Mouse (Mus musculus): ENCODE results near the gene Ttc37. TPM values are rescaled to one million over a fixed set of nuclear protein-coding genes. Genes with fewer than 3 reads are reported as not detected.

Ttc37 gene
- polyA plus RNA-seq, 1 experiment, result 8.6 TPM

DNA sequence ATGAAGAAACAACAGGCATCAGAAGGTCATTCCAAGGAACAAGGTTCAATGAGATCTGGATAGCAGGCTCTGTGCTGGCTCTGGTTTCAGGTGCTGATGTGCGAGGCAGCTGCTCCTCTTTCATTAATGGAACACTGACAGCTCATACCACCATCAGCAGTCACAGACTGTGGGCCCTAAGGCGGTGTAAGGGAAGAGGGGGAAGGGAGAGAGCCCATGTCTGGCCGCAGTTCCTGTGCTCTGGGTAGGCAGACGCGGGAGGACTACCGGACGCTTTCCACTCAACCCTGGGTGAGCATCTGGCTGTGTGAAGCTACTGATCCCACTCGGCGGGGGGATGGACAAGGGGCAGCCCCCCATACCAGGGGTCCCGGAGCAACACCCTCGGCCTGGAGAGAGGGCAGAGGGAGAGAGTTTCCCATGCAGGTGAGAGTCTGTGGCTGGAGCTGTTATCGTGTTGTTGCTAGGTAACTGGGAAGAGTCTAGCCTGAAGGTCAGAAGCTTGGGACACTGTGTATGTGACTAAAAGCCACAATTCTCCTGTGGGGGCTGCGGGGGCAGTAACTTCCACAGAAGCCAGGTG, 34.1 kb upstream of the Ttc37 start:
- TF ChIP-seq POLR2A (IDR thresholded peaks at IDR 0.05; ENCODE audit: borderline replicate concordance, low read depth, low read length) (no peak), CTCF (IDR thresholded peaks at IDR 0.05; ENCODE audit: low read depth, low read length) (no peak)
- 0 out of 2 replicates have a peak, but pooled peaks cover 2% of the 10 kb centered on the region for H3K4me1 ChIP-seq (ENCODE audit: control insufficient read depth, insufficient read depth, low read length)
- H3K27ac ChIP-seq (ENCODE audit: insufficient read depth, low read depth, low read length), result no peak overlapping the region
- H3K4me3 ChIP-seq (ENCODE audit: insufficient read depth, low read length), result no peak overlapping the region

DNA sequence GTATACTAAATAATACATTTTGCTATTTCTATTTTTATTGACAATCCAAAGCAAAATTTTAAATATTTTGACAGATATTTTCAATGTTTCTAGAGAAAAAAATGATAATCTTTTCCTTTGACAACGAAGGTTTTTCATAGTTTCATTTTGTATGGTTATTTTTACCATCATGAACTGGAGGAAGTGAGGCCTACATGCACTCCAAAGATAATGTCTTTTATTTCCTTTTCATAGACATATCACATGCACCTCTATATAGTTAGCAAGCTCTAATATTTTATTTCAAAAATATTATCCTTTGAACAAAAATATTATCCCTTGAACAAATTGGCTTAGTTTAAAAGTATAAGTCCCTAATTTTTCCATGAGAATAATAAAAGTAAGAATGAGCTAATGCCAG, 24.2 kb upstream of the Ttc37 start:
- TF ChIP-seq POLR2A (IDR thresholded peaks at IDR 0.05; ENCODE audit: borderline replicate concordance, low read depth, low read length) (no peak), CTCF (IDR thresholded peaks at IDR 0.05; ENCODE audit: low read depth, low read length) (no peak)
- H3K27ac ChIP-seq (ENCODE audit: insufficient read depth, low read depth, low read length), result no peak overlapping the region
- no peaks in the 10 kb centered on the region for H3K4me1 ChIP-seq (ENCODE audit: control insufficient read depth, insufficient read depth, low read length)
- H3K4me3 ChIP-seq (ENCODE audit: insufficient read depth, low read length), result no peak overlapping the region

DNA sequence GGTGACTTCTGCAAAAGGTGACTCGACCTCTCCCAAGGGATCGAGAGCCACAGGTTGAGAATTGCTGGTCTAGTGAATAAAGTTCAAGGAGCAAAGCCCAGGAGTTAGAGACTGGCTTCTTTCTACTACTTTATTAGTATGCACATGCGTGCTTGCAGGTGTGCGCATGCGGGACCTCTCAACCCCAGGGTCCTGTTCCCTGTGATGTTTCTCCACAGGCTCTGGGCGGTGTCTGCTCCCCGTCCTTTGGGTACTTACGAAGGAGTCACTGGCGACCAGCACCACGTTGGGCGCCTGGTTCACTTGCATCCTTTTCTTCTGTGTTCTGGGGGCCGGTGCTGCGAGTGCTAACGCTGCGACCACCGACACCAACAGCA, 430 bp upstream of the Ttc37 start:
- Histone ChIP-seq H3K4me1 (ENCODE audit: control insufficient read depth, insufficient read depth, low read length) (peaks cover 8% of the 10 kb centered on the region), H3K27ac (ENCODE audit: insufficient read depth, low read depth, low read length) (peak overlapping the region; percentile 73), H3K4me3 (ENCODE audit: insufficient read depth, low read length) (peak overlapping the region; percentile 77)
- no peak for TF ChIP-seq POLR2A (IDR thresholded peaks at IDR 0.05; ENCODE audit: borderline replicate concordance, low read depth, low read length)
- no peak for TF ChIP-seq CTCF (IDR thresholded peaks at IDR 0.05; ENCODE audit: low read depth, low read length)

DNA sequence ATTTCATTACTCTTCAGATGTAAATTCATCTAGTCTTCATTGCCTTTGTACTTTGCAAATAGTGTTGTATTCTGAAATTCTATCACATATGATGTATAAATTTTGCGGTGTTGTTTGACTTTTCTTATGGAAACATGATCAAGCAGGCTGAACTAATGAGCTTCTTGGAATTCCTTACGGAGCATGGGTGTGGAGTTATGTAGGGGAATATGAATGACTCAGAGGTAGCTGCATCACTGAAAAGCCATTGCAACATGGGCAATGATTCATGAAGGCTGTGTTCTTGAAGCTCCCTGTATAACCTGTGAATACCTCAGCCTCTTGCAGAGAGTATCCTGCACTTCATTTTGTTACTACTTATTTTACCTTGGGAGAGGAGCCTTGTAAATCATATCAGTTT, 3.5 kb downstream of the Ttc37 start:
- Histone ChIP-seq H3K4me1 (ENCODE audit: control insufficient read depth, insufficient read depth, low read length) (peaks cover 8% of the 10 kb centered on the region), H3K27ac (ENCODE audit: insufficient read depth, low read depth, low read length) (no peak overlapping the region), H3K4me3 (ENCODE audit: insufficient read depth, low read length) (no peak overlapping the region)
- TF ChIP-seq CTCF (IDR thresholded peaks at IDR 0.05; ENCODE audit: low read depth, low read length) (no peak), POLR2A (IDR thresholded peaks at IDR 0.05; ENCODE audit: borderline replicate concordance, low read depth, low read length) (no peak)

DNA sequence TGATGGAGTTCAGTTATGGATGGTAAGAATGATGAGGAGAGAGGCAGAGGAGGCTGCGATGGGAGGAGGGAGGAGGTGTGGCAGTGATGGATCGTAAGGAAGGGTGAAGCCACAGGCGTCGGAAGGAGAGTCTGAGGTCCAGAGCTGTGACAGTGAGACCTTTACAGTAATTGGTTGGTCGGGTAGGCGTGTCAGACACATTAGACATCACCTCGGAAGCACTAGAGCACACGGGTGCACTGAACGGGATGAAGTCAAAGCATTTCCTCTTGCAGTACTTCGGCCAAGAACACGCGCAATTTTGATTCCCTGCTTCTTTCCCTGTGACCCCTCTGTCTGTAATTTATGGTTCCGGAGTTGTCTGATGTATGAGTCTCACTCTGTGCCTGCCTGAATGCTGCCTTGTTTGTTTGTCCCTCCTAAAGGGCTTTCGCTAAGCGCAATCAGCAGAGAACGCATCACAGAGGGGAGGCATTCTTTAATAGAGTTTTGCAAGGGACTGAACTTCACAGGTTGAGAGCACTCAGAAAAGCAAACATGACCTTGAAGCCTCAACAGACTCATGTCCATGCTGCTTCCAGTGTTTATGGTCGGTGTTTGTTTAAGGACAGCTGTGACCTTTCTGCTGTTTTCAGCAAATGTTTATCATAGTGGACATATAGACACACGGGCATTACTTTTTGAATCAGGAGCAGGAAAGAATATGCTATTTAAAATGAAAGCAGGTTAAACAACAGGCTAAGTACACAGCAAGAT, 10.7 kb downstream of the Ttc37 start:
- Histone ChIP-seq H3K27ac (ENCODE audit: insufficient read depth, low read depth, low read length) (no peak overlapping the region), H3K4me3 (ENCODE audit: insufficient read depth, low read length) (no peak overlapping the region), H3K4me1 (ENCODE audit: control insufficient read depth, insufficient read depth, low read length) (no peaks in the 10 kb centered on the region)
- no peak for TF ChIP-seq CTCF (IDR thresholded peaks at IDR 0.05; ENCODE audit: low read depth, low read length)

DNA sequence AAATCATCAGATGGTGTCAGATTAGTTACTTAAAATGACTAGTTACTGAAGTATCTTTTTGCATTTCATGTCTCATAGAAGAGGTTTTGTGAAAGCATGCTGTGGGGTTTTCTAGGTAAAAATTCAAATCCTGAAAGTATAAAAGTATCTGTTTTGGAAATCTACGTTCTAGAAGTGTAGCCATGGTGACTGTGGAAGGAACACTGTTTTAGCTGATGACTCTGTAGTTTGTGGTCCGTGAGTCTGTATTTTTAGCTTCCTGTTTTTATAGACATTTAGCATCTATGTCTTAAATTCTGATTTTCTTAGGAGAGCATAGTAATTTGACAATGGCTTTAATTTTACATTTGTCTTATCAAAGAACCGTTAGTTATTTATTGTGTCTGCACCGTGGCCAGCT, 30.3 kb downstream of the Ttc37 start:
- Histone ChIP-seq H3K4me1 (ENCODE audit: control insufficient read depth, insufficient read depth, low read length) (peaks cover 3% of the 10 kb centered on the region; the same call in 1 of the 2 replicates), H3K27ac (ENCODE audit: insufficient read depth, low read depth, low read length) (no peak overlapping the region), H3K4me3 (ENCODE audit: insufficient read depth, low read length) (no peak overlapping the region)
- TF ChIP-seq CTCF (IDR thresholded peaks at IDR 0.05; ENCODE audit: low read depth, low read length) (no peak), POLR2A (IDR thresholded peaks at IDR 0.05; ENCODE audit: borderline replicate concordance, low read depth, low read length) (no peak)

DNA sequence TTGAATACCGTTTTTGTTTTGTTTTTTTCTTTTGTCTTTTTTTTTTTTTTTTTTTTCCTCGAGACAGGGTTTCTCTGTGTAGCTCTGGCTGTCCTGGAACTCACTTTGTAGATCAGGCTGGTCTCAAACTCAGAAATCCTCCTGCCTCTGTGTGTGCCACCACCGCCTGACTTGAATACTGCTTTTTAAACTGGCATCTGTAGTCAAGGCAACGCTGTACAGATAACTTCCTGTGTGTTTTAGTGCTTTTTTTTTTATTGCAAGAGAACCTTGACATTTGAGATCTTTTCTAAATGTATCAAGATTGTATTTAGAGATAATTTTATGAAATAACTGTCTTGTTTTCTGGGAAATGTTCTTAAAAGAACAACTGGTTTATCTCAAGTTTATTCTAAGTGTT, 33.9 kb downstream of the Ttc37 start:
- peaks cover 3% of the 10 kb centered on the region; the same call in 1 of the 2 replicates for H3K4me1 ChIP-seq (ENCODE audit: control insufficient read depth, insufficient read depth, low read length)
- H3K4me3 ChIP-seq (ENCODE audit: insufficient read depth, low read length), result no peak overlapping the region
- H3K27ac ChIP-seq (ENCODE audit: insufficient read depth, low read depth, low read length), result no peak overlapping the region
- no peak for TF ChIP-seq POLR2A (IDR thresholded peaks at IDR 0.05; ENCODE audit: borderline replicate concordance, low read depth, low read length)
- TF ChIP-seq CTCF (IDR thresholded peaks at IDR 0.05; ENCODE audit: low read depth, low read length), result no peak

DNA sequence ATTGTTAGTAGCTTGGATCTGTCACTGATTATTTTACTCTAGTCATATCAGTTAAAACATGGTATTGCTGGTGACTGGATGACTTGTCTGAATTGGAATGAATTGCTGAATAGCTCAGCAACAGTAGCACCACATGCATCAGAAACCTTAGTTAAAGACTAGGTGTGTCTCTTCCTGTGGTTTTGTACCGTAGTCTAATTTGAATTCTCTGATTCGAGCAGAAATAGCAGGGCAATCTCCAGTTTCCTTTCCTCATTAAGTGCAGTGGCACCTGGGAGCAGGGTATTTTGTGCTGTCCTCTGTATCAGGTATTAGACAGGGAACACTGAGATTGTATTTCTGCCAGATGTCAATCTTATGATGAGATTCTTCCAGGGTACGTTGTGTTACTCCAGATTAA, 40.3 kb downstream of the Ttc37 start:
- Histone ChIP-seq H3K4me1 (ENCODE audit: control insufficient read depth, insufficient read depth, low read length) (no peaks in the 10 kb centered on the region), H3K4me3 (ENCODE audit: insufficient read depth, low read length) (no peak overlapping the region), H3K27ac (ENCODE audit: insufficient read depth, low read depth, low read length) (no peak overlapping the region)
- TF ChIP-seq CTCF (IDR thresholded peaks at IDR 0.05; ENCODE audit: low read depth, low read length) (no peak), POLR2A (IDR thresholded peaks at IDR 0.05; ENCODE audit: borderline replicate concordance, low read depth, low read length) (no peak)

DNA sequence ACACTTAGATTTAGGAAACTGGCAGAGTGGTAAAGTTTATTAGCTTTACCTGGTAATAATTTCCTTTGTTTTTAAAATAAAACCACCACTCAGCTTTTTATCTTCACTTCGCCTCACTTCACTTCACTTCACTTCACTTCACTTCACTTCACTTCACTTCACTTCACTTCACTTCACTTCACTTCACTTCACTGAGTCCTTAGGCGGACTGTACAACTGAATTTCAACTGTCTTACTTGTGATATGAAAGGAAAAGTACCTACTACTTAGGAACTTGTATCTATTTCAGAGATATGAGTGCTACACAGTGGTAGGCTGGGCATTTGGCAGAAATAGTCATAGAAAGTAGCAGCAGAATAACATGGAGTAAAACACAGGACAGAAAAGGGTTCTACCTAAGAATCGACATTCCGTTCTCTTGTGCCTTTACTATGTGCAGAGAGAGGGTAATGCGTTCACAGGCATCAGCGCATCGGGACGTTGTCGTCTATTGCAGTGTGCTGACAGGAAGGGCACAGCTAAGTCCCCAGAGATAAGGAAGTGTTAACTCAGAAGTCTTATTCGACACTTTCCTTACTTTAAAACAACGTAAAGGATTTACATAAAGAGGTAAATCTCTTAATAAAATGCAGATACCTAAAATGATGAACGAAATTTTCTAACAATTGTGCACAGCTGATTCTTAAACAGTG, 42.7 kb downstream of the Ttc37 start:
- no peak for TF ChIP-seq POLR2A (IDR thresholded peaks at IDR 0.05; ENCODE audit: borderline replicate concordance, low read depth, low read length)
- no peak for TF ChIP-seq CTCF (IDR thresholded peaks at IDR 0.05; ENCODE audit: low read depth, low read length)

DNA sequence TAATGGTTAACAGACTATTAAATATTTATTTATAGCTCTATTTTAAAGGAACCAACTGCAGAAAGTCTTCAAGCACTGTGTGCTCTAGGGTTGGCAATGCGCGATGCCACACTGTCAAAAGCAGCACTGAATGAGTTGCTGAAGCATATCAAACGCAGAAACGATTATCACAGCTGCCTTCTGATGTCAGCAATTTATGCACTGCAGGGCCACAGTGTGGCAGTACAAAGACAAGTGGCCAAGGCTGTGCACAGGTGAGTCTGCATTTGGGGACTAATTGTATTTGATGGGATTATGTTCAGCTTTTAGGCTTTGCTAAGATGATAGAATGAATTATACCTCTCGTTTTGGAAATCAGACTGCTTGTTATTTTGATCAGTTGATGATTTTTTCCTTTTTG, 51.9 kb downstream of the Ttc37 start:
- H3K4me3 ChIP-seq (ENCODE audit: insufficient read depth, low read length), result no peak overlapping the region
- no peak for TF ChIP-seq POLR2A (IDR thresholded peaks at IDR 0.05; ENCODE audit: borderline replicate concordance, low read depth, low read length)
- no peak for TF ChIP-seq CTCF (IDR thresholded peaks at IDR 0.05; ENCODE audit: low read depth, low read length)
- H3K4me1 ChIP-seq (ENCODE audit: control insufficient read depth, insufficient read depth, low read length), result 0 out of 2 replicates have a peak, but pooled peaks cover 2% of the 10 kb centered on the region
- H3K27ac ChIP-seq (ENCODE audit: insufficient read depth, low read depth, low read length), result no peak overlapping the region

More for the DNA sequence above, 42.7 kb downstream of the Ttc37 start:
- Histone ChIP-seq H3K27ac (ENCODE audit: insufficient read depth, low read depth, low read length) (no peak overlapping the region), H3K4me3 (ENCODE audit: insufficient read depth, low read length) (no peak overlapping the region), H3K4me1 (ENCODE audit: control insufficient read depth, insufficient read depth, low read length) (no peaks in the 10 kb centered on the region; the same call in 1 of the 2 replicates)

All from bone marrow macrophage, adult 2 months (primary cell).